Mouse (Mus musculus) gastrocnemius, postnatal 25 days (tissue): ENCODE measurements around the gene Mlxipl. TPM values are rescaled to one million over a fixed set of nuclear protein-coding genes. Genes with fewer than 3 reads are reported as not detected.

ENCODE experiments used
- DNase-seq: peaks from one replicate; pipeline ENCODE4 v3.0.0; 2022
- total RNA-seq, 2 experiments: library from RNA; stranded (reverse); gene quantifications; 1 replicate in 1 of 2; 2 replicates in 1 of 2; pipeline ENCODE4 v1.2.3; 2021

Gene Mlxipl
- total RNA-seq, 2 experiments from 2014 or later, result 72.1 to 80.3 TPM

DNA sequence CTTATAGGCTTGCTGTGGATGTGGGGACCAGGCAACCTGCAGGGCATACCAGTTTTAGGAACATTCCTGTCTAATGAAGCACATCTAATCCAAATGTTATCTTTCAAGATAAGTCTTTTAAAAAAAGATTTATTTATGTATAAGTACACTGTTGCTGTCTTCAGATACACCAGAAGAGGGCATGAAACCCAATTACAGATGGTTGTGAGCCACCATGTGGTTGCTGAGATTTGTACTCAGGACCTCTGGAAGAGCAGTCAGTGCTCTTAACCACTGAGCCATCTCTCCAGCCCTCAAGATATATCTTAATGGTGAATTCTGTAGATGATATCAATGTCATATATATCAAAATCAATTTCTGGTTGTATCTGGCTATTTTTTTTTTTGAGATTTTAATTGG is 56.3 kb downstream of the Mlxipl start:
- DNase-seq, result no peak

DNA sequence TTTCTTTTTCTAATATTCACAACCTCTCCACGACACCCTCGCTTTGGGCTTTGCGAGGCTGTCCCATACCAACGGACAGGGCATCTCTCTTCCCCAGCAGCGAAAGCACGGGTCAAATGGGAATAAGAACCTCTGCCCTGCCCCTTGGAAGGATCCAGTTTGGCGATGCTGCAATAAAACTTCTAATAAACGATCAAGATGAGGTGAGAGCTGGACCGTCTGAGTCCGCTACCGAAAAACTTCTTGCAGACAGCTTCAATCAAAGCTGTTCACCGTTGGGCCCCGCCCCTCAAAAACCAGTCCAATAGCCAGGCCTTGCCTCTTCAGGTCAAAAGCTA is 59.0 kb downstream of the Mlxipl start:
- DNase-seq, result no peak

DNA sequence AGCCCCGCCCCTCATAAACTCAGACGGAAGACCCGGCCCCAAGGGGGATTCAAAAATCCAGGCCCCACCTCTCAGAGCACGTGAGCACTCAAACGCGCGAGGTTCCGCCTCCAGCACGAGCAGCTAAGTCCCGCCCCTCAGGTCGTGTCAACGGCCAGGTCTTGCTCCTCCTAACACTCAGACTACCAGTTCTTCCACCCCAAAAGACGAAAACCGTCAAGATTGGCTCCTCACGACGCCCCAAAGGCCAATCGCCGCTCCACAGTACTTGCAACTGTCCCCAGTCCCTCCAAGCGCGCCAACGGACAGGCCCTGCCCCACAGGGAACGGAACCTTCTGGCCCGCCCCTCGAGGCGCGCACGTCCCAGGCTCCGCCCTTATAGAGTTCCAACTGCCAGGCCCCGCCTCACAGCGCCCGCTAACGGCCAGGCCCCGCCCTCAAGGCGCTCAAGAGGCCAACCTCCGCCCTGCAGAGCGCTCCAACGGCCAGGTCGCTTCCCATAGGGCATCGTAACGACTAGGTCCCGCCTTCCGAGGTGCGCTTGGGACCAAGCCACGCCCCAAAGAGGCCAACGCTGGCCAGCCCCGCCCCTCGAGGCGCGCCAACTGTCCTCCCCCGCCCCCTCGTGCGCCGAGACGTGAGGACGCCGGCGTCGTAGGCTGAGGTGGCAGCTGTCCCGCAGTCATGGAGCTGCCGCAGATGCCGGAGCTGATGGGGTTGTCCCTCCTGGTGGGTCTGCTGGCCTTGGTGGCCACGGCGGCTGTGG is 59.5 kb downstream of the Mlxipl start, which contains the start of gene Tbl2:
Gene Tbl2 (plus strand): TSS at position 605 of the 767 bp plus-strand sequence.
- peak; percentile 99 for DNase-seq

DNA sequence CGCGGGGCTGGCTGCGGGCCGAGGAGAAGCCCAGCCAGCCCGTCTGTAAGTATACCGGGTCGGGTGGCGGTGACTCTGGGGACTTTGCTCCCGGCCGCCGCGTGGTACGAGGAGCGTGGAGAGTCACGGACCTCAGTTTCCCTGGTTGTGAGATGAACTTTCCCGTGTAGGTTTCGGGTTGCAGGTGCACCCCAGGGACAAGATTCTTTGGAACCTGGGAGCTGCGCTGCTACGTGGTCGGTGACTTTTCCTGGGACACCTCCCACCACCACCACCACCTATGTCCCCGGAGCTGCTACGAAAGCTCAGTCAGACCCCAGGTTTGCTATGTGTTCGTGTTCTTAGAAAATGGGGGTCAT is 60.1 kb downstream of the Mlxipl start:
- no peak for DNase-seq

DNA sequence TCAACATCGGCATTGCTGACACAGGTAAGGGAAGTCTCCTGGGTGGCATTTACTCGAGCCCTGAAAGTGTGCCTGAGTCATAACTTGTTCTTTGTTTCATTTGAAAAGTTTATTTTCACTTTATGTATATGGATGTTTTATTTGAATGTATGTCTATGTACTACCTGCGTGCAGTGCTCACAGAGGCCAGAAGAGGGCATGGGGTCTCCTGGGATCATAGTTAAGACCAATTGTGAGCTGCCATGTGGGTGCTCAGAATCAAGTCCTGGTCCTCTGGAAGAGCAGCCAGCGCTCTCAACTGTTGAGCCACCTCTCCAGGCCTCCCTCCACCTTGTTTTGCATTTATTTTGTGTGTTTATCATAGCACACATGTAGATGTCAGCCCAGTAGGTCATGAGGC is 66.8 kb downstream of the Mlxipl start:
- no peak for DNase-seq

DNA sequence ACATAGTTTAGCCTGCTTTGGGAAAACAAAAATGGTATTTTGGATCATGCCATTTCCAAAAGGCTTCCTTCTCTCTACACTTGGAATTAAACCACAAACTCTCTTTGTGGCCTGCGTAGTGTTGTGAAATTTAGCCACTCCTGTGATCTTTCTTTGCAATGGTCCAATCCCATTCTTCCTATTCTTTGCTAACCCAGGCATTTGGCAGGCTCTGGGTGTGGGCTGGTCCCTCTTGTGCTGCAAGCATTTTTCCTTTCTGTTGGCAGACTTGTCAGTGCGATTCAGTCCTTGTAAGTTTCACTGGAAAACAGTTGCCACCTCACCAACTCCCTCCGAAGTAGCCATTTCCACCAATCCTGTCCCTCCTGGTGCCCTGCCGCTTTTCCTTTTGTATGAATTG is 71.5 kb downstream of the Mlxipl start:
- DNase-seq, result peak; percentile 67

DNA sequence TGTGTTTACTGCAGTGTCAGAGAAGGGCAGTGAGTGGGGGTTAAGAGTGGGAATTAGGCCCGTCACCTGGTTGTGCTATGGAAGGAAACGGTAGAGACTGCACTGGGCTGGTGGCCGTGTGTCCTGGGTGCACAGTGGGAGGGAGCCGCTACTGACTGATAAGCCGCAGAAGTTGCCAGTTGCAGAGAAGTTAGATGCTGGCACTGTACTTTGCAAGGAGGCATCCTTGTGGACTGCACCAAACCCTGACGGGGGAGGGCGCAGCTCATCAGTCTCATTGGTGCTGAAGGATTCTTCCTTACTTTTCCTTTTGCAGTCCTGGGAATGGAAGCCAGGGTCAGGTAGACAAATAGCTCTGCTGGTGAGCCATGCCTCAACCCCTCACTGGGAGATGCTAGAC is 72.0 kb downstream of the Mlxipl start:
- no peak for DNase-seq

DNA sequence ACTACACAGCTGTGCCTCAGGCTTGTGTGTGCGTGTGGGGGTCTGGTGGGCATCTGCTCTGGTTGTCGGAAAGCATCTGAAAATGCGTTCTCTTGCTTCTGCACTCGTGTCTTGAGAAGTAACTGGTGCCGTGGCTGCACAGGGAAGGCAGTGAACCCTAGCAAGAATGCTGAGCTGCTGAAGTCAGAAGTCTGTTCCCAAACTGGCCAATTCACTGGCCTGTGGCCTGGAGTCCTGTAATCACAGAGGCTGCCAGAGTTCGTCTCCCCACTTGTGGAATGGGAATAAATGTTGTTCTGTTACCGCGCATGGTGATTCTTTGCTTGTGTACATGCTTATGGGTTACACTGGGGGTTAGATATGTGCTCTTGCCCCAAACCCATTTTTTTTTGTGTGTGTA is 72.7 kb downstream of the Mlxipl start:
- no peak for DNase-seq

DNA sequence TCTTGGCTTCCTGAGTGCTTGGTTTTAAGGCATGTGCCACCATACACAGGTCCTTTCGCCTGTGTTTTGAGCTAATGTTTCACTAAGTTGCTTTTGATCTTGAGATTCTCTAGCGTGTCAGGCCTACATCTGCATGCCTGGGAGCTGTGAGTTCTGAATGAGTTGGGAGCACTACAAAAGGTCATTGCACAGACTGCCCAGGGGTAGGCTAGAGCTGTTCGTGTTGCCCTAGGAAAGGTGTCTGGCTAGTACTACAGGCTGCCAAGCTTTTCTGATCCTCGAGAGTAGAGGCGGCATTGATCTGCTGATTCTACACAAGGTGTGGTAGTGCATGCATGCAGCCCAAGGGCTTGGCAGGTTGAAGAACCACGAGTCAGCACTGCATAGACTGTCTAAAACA is 73.1 kb downstream of the Mlxipl start:
- no peak for DNase-seq

DNA sequence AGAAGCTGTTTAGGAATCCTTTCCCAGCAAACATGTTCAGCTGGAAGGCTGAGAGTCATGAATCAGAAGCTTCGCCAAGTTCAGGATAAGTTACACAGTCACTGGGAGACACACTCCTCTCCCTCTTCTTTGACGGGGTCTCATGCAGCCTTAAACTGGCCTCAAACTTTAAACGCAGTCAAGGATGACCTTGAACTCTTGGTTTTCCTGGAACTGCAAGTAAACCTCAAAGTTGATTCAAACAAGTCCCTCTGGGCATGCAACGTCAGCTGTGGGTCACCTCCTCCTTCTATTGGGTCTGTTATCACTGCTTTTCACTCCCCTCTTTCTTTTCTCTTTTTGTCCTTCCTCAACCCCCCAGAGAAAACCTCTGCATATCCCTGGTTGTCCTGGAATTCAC is 77.2 kb downstream of the Mlxipl start:
- no peak for DNase-seq

DNA sequence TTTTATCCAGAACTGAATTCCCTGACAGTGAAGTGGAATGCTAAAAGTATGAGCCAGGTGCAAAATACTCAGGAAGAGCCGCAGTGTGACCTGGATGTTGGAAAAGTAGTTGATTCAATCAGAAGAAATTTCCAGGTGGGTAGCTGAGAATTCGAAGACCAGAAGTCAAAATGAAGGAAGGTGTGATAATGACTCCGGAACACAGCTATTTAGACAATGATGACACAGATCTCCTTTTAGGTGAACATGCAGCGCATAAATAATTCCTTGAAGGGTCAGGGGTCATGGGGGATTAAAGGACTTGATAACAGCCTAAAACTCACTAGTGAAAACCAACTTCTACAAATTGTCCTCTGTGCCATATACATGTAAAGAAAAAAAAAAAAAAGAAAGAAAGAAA is 77.8 kb downstream of the Mlxipl start:
- no peak for DNase-seq

DNA sequence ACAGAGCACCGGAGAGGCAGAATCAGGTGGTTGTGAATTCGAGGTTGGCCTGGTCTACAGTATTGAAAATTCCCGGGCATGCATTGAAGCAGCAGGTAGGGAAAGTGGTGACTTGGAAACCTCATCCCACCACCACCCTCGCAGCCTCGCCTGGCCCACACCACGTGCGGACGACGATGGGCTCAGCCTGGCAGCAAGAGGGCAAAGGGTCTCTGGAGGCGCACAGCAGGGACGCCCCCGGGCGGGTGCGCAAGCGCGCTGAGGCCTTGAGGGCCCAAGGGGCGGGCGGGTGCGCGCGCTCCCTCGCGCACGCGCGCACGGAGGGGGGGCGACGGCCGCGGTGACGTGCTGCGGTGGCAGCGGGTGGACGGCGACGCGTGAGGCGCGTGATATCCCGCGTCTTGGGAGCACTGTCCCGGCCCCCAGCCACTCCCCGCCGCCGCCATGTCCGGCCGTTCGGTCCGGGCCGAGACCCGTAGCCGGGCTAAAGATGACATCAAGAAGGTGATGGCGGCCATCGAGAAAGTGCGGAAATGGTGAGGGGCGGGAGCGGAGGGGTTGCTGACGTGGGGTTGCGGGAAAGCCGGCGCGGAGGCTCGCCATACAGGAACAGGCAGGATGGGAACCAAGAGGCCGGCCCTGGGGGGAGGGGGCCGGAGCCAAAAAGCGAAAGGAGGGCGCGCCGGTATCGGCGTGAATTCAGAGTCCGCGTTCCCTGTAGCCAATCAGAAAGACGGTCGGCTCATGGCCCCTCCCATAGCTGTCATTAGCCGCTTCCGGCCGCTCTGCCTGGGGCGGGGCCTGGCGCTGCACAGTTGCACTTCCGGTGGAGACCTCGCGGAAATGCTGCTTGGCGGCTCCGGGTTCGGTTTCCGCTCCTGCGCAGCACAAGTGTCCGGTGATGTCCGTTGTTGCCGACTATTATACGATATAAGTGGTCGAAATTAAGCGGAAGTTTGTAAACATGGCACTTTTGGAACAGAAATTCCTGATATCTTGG is 78.7 kb downstream of the Mlxipl start, which contains the start of gene Bcl7b:
Gene Bcl7b (plus strand): TSS at position 221 of the 1,000 bp plus-strand sequence.
- peak; percentile 98 for DNase-seq

DNA sequence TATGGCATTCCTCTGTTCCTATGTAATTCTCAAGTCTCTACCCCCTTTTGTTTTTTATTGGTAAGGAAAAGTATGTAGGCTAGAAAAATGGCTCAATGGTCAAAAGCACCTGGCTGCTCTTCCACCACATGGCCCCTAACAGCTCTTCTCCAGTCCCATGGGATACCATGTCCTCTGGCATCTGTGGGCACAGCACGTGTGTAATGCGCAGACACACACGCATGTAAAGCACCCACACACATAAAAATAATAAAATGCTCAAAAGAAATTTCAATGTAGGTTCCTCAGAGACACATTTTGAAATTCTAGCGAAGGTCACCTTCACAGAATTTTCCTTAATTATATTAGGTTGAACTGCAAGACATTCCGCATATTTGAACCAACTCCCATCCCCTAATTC is 79.8 kb downstream of the Mlxipl start:
- no peak for DNase-seq

DNA sequence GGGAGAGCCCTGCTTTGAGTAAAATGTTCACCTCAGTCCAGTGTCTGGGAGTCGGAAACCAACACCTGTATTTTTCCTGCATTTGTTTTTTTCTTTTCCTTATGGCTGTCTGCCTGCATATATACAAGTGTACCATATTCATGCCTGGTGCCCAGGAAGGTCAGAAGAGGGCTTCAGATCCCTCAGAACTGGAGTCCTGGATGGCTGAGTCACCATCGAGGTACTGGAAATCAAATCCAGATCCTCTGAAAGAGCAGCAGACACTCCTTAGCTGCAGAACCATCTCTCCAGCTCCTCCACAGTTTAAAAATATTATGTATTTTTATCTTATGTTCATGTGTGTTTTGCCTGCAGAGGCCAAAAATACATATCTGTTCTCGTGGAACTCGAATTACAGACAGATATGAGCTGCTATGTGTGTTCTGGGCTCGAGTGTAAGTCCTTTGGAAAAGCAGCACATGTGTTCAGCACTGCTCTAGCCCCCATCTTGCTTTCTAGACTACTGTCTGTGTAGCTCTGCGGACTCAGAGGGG is 82.1 kb downstream of the Mlxipl start:
- no peak for DNase-seq

DNA sequence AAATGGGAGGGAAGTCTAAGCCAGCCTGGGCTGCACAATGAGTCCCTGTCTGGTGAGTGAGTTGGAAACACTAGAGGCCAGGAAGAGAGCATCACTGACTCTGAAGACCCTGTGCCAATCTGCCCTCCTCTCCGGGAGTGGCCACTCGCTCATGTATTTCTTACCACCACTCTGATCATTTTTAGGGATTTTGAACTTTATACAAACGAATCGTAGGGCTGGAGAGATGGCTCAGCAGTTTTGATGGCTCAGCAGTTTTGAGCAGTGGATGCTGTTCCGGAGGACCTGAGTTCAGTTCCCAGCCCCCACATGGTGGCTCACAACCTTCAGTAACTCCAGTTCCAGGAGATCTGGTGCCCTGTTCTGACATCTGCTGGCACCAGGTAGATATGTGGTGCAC is 83.3 kb downstream of the Mlxipl start:
- no peak for DNase-seq

DNA sequence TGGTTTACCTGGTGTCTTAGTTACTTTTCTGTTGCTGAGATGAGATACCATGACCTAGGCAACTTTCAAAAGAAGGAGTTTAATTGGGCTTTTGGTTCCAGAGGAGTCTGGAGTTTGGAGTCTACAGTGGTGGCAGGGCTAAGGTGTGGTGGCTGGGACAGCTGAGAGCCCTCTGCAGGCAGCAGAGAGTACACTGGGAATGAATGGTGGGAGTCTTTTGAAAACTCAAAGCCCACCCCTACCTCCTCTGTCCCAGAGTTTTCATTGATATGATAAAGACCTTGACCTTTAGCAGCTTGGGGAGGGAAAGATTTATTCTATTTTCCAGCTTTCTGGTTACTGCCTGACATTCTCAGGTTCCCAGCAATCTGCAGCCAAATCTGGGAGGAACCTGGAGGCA is 85.4 kb downstream of the Mlxipl start:
- no peak for DNase-seq

DNA sequence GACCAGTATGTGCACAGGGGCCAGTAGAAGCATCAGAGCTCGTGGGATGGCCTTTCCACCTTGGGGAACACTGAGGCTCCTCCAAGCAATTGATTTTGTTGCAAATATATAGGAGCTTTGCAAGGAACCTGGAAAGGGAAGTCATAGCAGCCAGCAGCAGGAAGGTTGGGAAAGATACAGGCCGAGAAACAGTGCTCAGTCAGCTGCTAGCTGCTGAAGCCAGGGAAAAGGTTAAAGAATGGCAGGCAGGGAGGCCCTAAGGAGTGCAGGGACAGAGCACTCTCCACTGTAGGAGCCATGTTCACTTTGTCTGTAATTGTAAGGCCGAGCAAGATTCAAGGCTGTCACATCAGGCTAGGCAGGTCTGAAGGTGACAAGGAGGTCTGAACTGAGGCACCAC is 88.8 kb downstream of the Mlxipl start:
- no peak for DNase-seq

DNA sequence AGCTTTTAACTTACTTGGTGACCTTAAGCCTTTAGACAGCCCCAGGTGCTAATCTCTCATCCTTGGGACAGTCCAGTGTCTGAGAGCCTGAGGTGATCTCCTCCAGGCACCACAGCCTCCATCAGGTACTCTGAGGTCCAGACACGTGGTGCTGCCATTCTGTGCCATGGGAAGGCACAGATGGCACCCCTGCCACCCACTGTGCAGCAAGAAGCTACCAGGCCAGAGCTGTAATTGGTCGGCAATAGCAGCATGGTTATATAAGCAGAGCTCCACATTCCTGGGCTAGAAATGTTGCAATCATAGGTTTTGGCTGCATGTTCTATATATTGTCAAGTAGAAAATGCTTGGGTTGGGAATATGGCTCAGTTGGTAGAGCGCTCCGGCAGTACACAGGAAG is 89.3 kb downstream of the Mlxipl start:
- DNase-seq, result no peak

DNA sequence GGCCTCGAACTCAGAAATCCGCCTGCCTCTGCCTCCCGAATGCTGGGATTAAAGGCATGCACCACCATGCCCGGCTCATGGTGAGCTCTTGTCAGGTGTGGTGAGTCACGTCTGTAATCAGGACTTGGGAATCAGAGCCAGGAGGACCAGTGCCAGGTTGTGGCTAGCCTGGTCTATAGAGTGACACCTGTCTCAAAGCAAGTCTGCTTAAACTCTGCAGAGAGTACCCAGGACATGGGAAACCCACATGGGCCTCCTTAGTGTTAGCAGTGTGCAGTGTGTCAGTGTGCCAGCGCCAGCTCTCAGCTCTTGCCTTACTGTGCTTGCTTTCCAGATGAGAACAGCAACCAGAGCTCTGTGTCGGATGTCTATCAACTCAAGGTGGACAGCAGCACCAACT is 89.9 kb downstream of the Mlxipl start:
- no peak for DNase-seq

DNA sequence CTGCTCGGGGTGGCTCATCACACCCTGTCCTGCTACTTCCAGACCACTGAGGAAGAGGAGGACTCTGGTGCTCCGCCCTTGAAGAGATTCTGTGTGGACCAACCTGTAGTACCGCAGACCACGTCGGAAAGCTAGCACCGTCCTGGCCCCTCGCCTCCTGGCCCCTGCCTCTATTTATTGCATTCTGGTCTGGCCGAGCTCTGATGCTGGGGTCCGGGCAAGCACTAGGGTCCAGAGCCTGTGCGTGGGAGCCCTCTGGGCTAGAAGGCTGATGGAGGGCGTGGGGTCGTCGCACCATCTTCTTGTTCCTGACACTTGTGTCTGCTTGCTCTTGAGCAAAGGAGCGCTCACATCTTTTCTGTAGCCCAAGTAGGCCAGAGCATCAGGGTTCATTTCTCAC is 91.1 kb downstream of the Mlxipl start:
- no peak for DNase-seq

DNA sequence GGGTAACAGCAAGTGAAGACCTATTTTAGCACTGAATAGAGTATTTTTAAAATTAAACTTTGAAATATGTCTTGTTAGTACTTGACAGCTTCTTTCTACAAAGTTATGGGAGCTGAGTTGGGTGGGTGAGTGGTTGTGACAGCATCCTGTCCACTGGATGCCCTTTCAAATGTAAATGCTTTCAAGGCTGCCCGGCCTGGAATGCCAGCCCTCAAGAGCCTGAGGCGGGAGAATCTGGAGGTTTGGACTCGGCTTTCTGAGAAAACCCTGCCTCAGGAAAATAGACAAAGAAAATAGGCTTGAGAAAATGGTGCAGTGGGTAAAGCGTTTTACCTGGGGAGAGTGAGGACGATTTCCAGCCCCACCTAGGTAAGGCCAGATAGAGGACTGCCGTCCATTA is 92.1 kb downstream of the Mlxipl start:
- no peak for DNase-seq

DNA sequence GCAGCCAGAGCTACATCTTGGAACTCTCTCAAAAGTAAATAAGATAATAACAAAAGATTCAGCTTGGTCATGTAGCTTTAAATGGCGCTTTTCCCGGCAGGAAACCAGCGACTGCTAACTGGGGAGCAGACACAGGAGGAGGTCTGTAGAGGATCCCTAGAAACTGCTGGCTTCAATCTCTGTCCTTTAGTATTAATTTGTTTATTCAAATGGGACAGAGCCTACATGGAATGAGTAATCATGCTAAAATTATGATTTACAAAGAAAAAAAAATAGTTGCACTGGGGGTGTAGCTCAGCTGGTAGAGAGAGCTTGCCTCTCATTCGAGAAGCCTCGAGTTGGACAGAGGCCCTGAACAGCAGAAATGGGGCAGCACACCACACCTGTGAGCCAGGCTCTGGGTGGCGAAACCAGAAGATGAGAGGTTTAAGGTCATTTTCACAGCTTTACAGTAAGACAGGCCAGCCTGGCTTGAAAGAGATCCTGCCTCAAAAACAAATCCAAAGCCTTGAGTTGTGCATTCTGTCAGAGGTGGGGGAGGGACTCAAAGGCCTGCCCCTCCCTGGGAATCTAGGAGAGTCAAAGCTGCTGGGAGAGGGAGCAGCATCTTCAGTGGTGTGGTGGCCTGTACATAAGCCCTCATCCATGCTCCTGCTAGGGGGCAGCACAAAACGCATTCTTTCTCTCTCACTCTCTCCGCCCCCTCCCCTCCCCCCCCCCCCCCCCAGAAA is 93.6 kb downstream of the Mlxipl start:
- no peak for DNase-seq
